Mouse (Mus musculus) ES-E14 (cell line): ENCODE results near the gene Spint4.

Source experiments
- HCFC1 ChIP-seq: IDR thresholded peaks from 2 replicates; pipeline ENCODE4 v1.6.1; 2012; ENCODE audit warnings: low read length, inconsistent platforms, borderline replicate concordance; ENCODE audit not compliant: insufficient read depth
- ZNF384 ChIP-seq: IDR thresholded peaks from 2 replicates; pipeline ENCODE4 v1.6.1; 2012; ENCODE audit warnings: low read depth, low read length, inconsistent platforms

DNA sequence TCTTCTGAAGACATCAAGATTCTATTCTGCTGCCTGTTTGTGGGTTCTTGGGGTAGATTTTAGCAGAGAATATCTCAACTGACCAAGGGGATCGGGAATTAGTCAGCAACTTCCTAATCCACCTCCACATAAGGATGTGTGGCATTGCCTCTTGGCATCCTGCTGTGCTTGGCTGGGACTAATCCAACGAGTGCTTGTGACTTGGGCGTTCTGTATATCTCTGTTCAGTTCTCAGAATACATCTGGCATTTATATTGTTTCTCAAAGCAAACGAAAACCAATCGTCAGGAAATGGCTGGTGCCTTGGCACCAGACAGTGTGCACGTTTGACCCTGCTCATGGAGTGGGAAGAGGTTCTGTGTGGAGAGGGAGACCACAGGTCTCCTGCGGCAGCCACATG, 41.6 kb downstream of the Spint4 start:
- TF ChIP-seq ZNF384 (no peak), HCFC1 (no peak)
